Mouse (Mus musculus) common myeloid progenitor, adult 5-6 weeks (primary cell): Measurements from ENCODE around the gene 4930432K21Rik. TPM values are rescaled to one million over a fixed set of nuclear protein-coding genes. Genes with fewer than 3 reads are reported as not detected.

Experiments used
- ATAC-seq: replicated peaks from 2 replicates; pipeline ENCODE4 v1.8.0; 2016; ENCODE audit warnings: low read depth, mild to moderate bottlenecking, moderate TSS enrichment, inconsistent platforms; ENCODE audit not compliant: poor library complexity, severe bottlenecking
- total RNA-seq: library from RNA; stranded (forward); fragments of 200-1000, 187-1606 nt; gene quantifications from 2 replicates; pipeline ENCODE4 v1.2.3, GENCODE M21; 2017

Gene 4930432K21Rik
- total RNA-seq, 1 experiment from 2014 or later: 1.3 TPM

GRCm38 (mm10) chr8:84144636-84145245 lies 3.1 kb upstream of the 4930432K21Rik start:
- no peak for ATAC-seq

- ATAC-seq: no peak
Observed at GRCm38 (mm10) chr8:84147324-84147766, 480 bp upstream of the 4930432K21Rik start.

GRCm38 (mm10) chr8:84148531-84148850 lies 666 bp downstream of the 4930432K21Rik start:
- no peak for ATAC-seq

- ATAC-seq: no peak
Observed at GRCm38 (mm10) chr8:84149181-84149580, 1.4 kb downstream of the 4930432K21Rik start.

GRCm38 (mm10) chr8:84157620-84158019 lies 9.8 kb downstream of the 4930432K21Rik start:
- no peak for ATAC-seq

- peak; percentile 25; the same call in 1 of the 2 replicates for ATAC-seq
Observed at GRCm38 (mm10) chr8:84167696-84168095, 19.9 kb downstream of the 4930432K21Rik start.

GRCm38 (mm10) chr8:84170096-84170495 lies 22.3 kb downstream of the 4930432K21Rik start:
- no peak for ATAC-seq

- 0 out of 2 replicates have a peak, but pooled peaks have one; percentile 22 for ATAC-seq
Observed at GRCm38 (mm10) chr8:84173861-84174260, 26.0 kb downstream of the 4930432K21Rik start.

GRCm38 (mm10) chr8:84176560-84176959 lies 28.7 kb downstream of the 4930432K21Rik start:
- ATAC-seq: peak; percentile 55; the same call in 1 of the 2 replicates

GRCm38 (mm10) chr8:84177405-84177804 lies 29.6 kb downstream of the 4930432K21Rik start:
- ATAC-seq: no peak

GRCm38 (mm10) chr8:84178592-84178991 lies 30.8 kb downstream of the 4930432K21Rik start:
- ATAC-seq: no peak

GRCm38 (mm10) chr8:84179946-84180345 lies 32.1 kb downstream of the 4930432K21Rik start:
- ATAC-seq: no peak

GRCm38 (mm10) chr8:84180530-84181190 lies 32.8 kb downstream of the 4930432K21Rik start:
- peak; percentile 50 for ATAC-seq

GRCm38 (mm10) chr8:84182833-84183232 lies 35.0 kb downstream of the 4930432K21Rik start:
- ATAC-seq: no peak

- no peak for ATAC-seq
Observed at GRCm38 (mm10) chr8:84183261-84184084, 35.6 kb downstream of the 4930432K21Rik start.

GRCm38 (mm10) chr8:84184085-84185043 lies 36.5 kb downstream of the 4930432K21Rik start:
- no peak for ATAC-seq

GRCm38 (mm10) chr8:84185117-84185516 lies 37.3 kb downstream of the 4930432K21Rik start, which contains the start of gene Nanos3:
Nanos3 (minus strand) TSS chr8:84185217.
- no peak for ATAC-seq

- peak; percentile 75 for ATAC-seq
Observed at GRCm38 (mm10) chr8:84186547-84186946, 38.7 kb downstream of the 4930432K21Rik start.

- ATAC-seq: peak; percentile 48
Observed at GRCm38 (mm10) chr8:84187065-84187755, 39.4 kb downstream of the 4930432K21Rik start.
